Mouse (Mus musculus) kidney, postnatal 14 days (tissue): ENCODE results near the gene Zswim4.
A peak's percentile ranks its signal among the peaks of the same experiment; 100 is the strongest.

ENCODE experiments used
- DNase-seq: peaks from one replicate; pipeline ENCODE4 v3.0.0; 2022; ENCODE audit warnings: mixed read lengths

Zswim4 gene

GRCm38 (mm10) chr8:84179946-84180345 is 56.9 kb downstream of the Zswim4 start:
- DNase-seq: no peak

- DNase-seq: no peak
Measured at GRCm38 (mm10) chr8:84178592-84178991, 58.3 kb downstream of the Zswim4 start.

GRCm38 (mm10) chr8:84177405-84177804 is 59.5 kb downstream of the Zswim4 start:
- no peak for DNase-seq

GRCm38 (mm10) chr8:84176560-84176959 is 60.3 kb downstream of the Zswim4 start:
- no peak for DNase-seq

GRCm38 (mm10) chr8:84173861-84174260 is 63.0 kb downstream of the Zswim4 start:
- peak; percentile 38 for DNase-seq

GRCm38 (mm10) chr8:84170096-84170495 is 66.8 kb downstream of the Zswim4 start:
- DNase-seq: no peak

- DNase-seq: no peak
Measured at GRCm38 (mm10) chr8:84167696-84168095, 69.2 kb downstream of the Zswim4 start.
